Mouse (Mus musculus): ENCODE data around the gene Bloc1s2. TPM values are rescaled to one million over a fixed set of nuclear protein-coding genes. Genes with fewer than 3 reads are reported as not detected.

The Bloc1s2 gene
- polyA plus RNA-seq (2017; shearing (Covaris generic)), result 100 to 1,000 TPM; 117 to 129 TPM

DNA sequence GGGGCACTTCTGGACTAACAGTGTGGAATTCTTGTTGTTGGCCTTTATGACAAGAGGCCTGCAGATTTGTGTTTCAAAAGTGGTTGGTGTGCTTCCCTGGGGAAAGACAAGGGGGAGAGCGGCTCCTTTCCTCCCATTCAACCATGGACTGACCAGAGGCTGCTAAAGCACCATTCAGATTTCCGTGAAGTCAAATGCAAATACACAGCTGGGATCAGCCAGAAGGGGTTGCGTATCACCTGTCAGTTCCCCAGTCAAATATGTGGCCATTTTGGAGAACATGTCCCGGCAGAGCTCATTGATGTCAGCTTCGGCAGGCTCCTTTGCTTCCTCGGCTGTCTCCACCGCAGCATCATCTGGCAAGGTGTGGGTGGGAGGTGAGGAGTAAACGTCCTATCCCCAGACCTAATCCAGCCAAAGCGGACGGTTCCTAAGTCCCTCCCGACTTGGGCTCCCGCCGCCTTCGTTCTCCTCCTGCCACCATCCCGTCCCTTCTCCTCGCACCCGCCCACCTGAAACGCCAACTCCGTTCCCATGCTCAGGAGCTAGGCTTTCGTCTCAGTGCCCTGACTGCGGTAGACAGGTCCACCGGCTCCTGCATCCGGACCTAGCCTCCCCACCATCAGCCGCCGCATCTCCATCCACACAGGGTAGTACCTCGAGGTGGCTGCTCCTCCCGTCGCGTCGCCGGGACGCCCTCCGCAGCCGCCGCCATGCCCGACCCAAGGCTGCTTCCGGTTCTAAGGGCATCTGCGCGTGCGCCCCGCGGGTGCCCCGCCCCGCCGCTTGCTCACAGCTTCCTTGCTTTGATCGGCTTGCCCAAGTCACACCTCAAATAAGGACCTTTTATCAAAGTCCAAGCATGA is at the start of gene Bloc1s2:
TSS of gene Bloc1s2 (minus strand) at position 745 of the 866 bp plus-strand sequence.
- ATAC-seq, result peak; percentile 93

- peak; percentile 45 for ATAC-seq
Measured at GRCm38 (mm10) chr19:44195138-44195537, 48.9 kb upstream of the Bloc1s2 start.

DNA sequence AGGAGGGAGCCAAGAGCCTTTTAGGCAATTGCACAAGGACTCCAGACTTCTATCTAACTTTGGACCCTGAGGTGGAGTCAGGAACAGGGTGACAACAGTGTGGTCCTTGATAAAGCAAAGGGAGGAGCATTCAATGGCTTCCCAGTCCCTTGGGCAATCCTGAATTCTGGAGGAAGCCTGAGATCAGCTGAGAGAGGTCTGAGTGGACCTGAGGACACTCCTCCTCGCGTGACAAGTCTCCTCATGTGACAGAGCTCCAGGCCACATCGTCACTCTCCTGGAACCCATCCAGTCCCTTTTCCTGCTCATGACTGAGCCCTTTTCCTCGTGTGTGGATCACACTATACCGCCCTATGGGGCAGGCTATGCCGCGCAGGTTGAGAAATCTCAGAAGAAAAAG is 47.7 kb upstream of the Bloc1s2 start:
- ATAC-seq, result no peak

DNA sequence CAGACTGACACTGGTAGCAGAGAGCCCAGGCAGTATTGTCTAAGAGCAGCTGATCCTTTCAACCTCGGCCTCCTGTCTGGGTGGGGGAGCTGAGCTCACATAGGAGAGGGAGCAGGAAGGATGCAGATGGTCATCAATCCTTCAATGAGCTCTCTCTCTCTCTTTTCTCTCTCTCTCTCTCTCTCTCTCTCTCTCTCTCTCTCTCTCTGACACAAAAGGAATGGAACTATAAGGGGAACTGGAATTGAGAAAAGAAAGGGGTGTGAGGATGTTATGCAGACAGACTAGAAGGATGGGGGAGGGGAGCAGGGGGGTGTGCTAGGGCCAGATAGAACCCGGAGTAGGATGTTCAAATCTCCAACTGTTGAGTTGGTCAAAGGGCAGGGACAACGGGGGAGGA is 46.1 kb upstream of the Bloc1s2 start, which contains the start of gene Pkd2l1:
TSS of gene Pkd2l1 (minus strand) at position 101 of the 400 bp plus-strand sequence.
- ATAC-seq, result no peak

DNA sequence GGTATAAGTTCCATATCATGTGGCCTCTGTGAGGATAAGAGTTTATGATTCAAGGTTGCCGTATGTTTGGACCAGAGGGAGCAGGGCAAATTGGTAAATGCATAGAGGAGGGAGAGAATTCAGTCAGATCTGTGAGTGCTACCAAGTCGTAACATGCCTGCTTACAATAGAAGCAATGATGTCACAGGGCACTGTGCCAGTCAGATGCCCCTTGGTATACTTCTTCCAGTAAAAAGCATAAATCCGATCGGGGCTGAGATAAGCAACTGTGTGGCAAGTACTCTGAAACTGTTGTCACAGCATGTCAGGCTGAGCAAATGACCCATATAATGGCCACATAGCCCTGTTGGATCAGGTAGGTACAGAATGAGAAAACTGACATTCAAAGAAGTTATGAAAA is 42.8 kb upstream of the Bloc1s2 start:
- ATAC-seq, result no peak

DNA sequence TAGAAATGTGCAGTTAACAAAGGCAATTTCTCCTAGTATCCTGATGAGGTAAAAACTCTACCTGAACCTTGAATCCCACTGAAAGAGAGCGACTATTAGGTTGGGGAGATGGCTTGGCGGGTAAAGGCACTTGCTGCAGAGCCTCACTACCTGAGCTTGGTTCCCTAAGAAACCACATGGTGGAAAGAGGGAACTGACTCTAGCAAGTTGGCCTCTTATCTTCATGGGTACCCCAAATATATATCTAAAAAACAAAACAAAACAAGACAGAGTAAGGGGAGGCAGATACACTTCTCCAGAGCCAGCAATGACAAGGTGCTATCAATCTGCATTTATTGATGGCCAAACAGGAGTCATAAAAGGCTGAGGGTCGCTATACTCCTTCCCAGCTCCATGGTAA is 37.7 kb upstream of the Bloc1s2 start:
- ATAC-seq, result no peak

DNA sequence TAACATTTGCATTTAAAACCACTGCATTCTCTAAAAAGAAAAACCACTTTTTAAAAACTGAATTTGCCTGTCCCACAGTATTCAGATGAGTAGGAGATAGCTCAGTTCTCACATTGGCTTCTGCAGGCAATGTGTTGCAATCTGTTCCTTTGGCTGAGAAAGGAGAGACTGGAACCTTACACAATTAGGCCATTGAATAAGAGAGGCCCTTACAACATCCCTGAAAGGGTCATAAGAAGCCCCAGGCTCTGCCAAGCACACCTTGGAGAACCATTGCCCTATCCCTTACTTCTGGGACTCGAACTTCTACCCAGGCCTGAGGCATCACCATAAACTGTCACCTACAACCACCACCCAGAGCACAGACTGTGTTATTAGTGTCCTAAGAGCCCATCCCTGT is 34.3 kb upstream of the Bloc1s2 start:
- ATAC-seq, result no peak

GRCm38 (mm10) chr19:44176741-44177140 is 30.5 kb upstream of the Bloc1s2 start:
- ATAC-seq, result no peak

DNA sequence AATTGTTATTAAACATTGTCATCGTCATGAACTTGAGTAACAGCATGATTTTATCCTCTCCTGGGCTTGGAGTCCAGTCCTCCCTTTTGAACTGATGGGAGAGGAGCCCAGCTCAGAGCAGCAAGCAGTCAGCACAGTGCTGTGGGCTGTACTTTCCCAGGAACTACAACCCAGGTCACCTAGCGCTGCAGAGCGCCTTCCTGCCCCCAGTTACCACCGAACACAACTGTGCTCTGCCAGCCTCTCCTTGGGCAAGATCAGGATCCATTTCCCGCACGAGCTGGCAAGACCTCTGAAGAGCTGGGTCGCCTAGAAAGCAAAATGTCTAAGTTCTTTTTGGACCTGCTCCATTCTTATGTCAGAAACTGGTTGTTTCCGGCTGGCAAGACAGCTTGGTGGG is 28.6 kb upstream of the Bloc1s2 start:
- ATAC-seq, result no peak

- ATAC-seq, result no peak
Measured at GRCm38 (mm10) chr19:44161515-44161914, 15.3 kb upstream of the Bloc1s2 start.

- no peak for ATAC-seq
Measured at GRCm38 (mm10) chr19:44159386-44159785, 13.1 kb upstream of the Bloc1s2 start.

DNA sequence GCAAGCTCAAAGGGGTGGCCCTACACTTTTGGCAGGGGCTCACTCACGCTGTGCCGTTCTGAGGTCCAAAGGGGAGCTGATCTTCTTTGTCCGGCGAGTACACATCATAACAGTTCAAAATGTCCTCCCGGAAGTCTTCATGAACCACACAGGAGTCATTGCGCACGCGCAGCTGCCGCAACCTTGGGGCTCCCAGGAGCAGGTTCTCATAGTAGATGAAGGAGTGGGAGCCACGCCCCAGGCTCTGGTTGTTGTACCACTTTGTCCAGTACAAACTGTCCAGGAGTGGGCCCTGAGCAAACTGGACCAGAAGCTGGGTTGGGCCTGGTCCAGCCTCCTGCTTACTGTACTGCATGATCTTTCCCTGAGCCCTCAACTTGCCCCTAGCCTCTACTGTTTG is 10.8 kb upstream of the Bloc1s2 start:
- ATAC-seq, result no peak

GRCm38 (mm10) chr19:44153781-44154180 is 7.5 kb upstream of the Bloc1s2 start:
- ATAC-seq, result no peak

- no peak for ATAC-seq
Measured at GRCm38 (mm10) chr19:44148991-44149390, 2.7 kb upstream of the Bloc1s2 start.

DNA sequence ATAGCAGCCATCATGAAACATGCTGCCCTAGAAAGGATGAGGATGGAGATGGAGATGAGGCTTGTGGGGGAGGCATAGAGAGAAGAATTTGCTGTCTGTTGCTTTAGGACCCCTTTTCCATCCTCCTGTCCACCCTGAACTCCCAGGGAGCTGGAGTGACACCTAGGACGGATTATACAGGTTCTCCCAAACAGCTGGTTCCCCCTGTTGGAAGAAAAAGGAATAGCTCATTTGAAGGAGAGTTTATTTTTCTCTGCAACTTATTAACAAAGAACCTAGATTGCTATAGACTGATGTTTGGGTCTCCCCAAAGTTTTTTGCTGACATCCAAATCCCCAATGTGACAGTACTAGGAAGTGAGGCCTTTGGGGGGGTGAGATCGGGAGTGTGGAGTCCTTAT is 2.1 kb upstream of the Bloc1s2 start:
- no peak for ATAC-seq

DNA sequence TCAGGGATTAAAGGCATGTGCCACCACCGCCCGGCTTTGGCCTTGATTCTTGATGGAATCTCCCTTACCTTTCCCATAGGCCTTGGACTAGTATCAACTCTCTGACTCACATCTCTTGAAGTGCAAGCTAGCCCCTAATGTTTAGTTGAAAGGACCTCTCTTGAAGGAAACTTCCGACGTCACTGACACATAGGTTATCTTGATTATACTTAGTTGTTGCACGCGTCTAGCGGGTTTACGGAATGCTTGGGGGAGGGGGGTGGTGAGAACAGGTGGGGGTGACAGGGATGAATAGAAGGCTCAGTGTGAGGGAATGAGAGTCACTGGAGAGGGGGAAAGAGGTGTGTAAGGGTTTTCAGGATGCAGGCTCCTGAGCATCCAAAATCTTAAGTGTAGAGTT is 705 bp upstream of the Bloc1s2 start:
- no peak for ATAC-seq

- peak; percentile 44 for ATAC-seq
Measured at GRCm38 (mm10) chr19:44146568-44146879, 278 bp upstream of the Bloc1s2 start.

DNA sequence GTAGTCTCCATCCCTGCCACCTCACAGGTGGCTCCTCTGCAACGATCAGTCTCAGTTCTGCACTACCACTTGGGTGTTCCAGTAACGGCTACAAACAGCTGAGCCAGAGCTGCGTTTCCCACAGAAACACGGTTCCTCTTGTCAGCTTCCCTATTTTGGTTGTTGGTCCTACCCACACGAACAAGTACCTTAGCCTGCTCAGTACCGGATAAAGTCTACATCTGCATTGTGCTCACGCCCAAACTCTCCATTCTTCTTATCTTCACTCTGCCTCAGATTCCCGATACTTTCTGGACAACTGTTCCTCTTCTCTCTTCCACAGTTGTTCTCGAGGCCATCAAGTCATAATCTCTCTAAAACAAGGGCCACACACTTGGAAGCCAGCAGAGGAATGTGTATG is 1.9 kb downstream of the Bloc1s2 start:
- ATAC-seq, result no peak

GRCm38 (mm10) chr19:44135960-44136485 is 10.2 kb downstream of the Bloc1s2 start:
- no peak for ATAC-seq

GRCm38 (mm10) chr19:44135072-44135959 is 10.9 kb downstream of the Bloc1s2 start, which contains the start of gene Cwf19l1:
Gene Cwf19l1 (minus strand): TSS chr19:44135876.
- ATAC-seq, result peak; percentile 91

- ATAC-seq, result no peak
Measured at GRCm38 (mm10) chr19:44132917-44133316, 13.3 kb downstream of the Bloc1s2 start.

- ATAC-seq, result no peak
Measured at GRCm38 (mm10) chr19:44128560-44128959, 17.7 kb downstream of the Bloc1s2 start.

Data from CD4-positive, CD25-positive, alpha-beta regulatory T cell, adult 4 months (primary cell).